Mouse (Mus musculus): ENCODE data around the gene Vegfb. TPM values are rescaled to one million over a fixed set of nuclear protein-coding genes. Genes with fewer than 3 reads are reported as not detected.

The Vegfb gene
- polyA plus RNA-seq, 1 experiment from 2014 or later, result 55.2 TPM

GRCm38 (mm10) chr19:6937541-6938465 lies 49.6 kb downstream of the Vegfb start:
- no peak overlapping the region for H3K4me3 ChIP-seq (replicated peaks)
- no peaks in the 10 kb centered on the region for H3K36me3 ChIP-seq
- 77% methylated on average over 16 of the region's 16 CpGs for WGBS
- no peak overlapping the region for H3K4me2 ChIP-seq
- H3K4me1 ChIP-seq (replicated peaks), result peaks cover 29% of the 10 kb centered on the region
- no peak for ATAC-seq (ENCODE audit: insufficient number of reproducible peaks, insufficient read depth, low FRiP score, low TSS enrichment, low read depth)
- H3K9me3 ChIP-seq, result no peaks in the 10 kb centered on the region
- no peak overlapping the region for H3K9ac ChIP-seq (replicated peaks)
- peaks cover 45% of the 10 kb centered on the region for H3K27me3 ChIP-seq
- H3K27ac ChIP-seq, result no peak overlapping the region

GRCm38 (mm10) chr19:6936299-6936698 lies 51.2 kb downstream of the Vegfb start:
- Histone ChIP-seq H3K27ac (no peak overlapping the region), H3K9me3 (no peaks in the 10 kb centered on the region), H3K4me1 (replicated peaks) (peaks cover 25% of the 10 kb centered on the region), H3K9ac (replicated peaks) (no peak overlapping the region), H3K4me2 (no peak overlapping the region), H3K27me3 (peaks cover 60% of the 10 kb centered on the region), H3K36me3 (no peaks in the 10 kb centered on the region), H3K4me3 (replicated peaks) (no peak overlapping the region)
- no peak for ATAC-seq (ENCODE audit: insufficient number of reproducible peaks, insufficient read depth, low FRiP score, low TSS enrichment, low read depth)
- WGBS, result 24% methylated on average over 3 of the region's 3 CpGs

GRCm38 (mm10) chr19:6934195-6934977 lies 53.1 kb downstream of the Vegfb start, which contains the start of gene Kcnk4:
Gene Kcnk4, minus strand, starts transcription at chr19:6934515.
- ATAC-seq (ENCODE audit: insufficient number of reproducible peaks, insufficient read depth, low FRiP score, low TSS enrichment, low read depth), result no peak
- Histone ChIP-seq H3K9ac (replicated peaks) (peak within 1 kb of the TSS; percentile 60), H3K4me3 (replicated peaks) (peak within 1 kb of the TSS; percentile 38), H3K27ac (no peak within 1 kb of the TSS), H3K36me3 (no peaks in the 10 kb centered on the region), H3K4me2 (peak within 1 kb of the TSS; percentile 65), H3K9me3 (no peaks in the 10 kb centered on the region), H3K27me3 (peaks cover 78% of the 10 kb centered on the region), H3K4me1 (replicated peaks) (peaks cover 11% of the 10 kb centered on the region)
- WGBS, result 9% methylated on average over 23 of the region's 23 CpGs

- Histone ChIP-seq H3K4me2 (peak overlapping the region; percentile 65), H3K9ac (replicated peaks) (peak overlapping the region; percentile 60), H3K36me3 (no peaks in the 10 kb centered on the region), H3K9me3 (no peaks in the 10 kb centered on the region), H3K27me3 (peaks cover 85% of the 10 kb centered on the region), H3K27ac (no peak overlapping the region), H3K4me3 (replicated peaks) (peak overlapping the region; percentile 38), H3K4me1 (replicated peaks) (peaks cover 11% of the 10 kb centered on the region)
- ATAC-seq (ENCODE audit: insufficient number of reproducible peaks, insufficient read depth, low FRiP score, low TSS enrichment, low read depth), result peak; percentile 9; the same call in 1 of the 2 replicates
- WGBS, result 3% methylated on average over 58 of the region's 58 CpGs
Observed at GRCm38 (mm10) chr19:6933436-6934194, 53.8 kb downstream of the Vegfb start.

- Histone ChIP-seq H3K27me3 (peaks cover 89% of the 10 kb centered on the region), H3K4me2 (peak overlapping the region; percentile 65; the same call in 1 of the 2 replicates), H3K9me3 (no peaks in the 10 kb centered on the region), H3K4me1 (replicated peaks) (peaks cover 11% of the 10 kb centered on the region), H3K27ac (no peak overlapping the region), H3K4me3 (replicated peaks) (no peak overlapping the region), H3K36me3 (no peaks in the 10 kb centered on the region), H3K9ac (replicated peaks) (no peak overlapping the region)
- no peak for ATAC-seq (ENCODE audit: insufficient number of reproducible peaks, insufficient read depth, low FRiP score, low TSS enrichment, low read depth)
- WGBS, result 23% methylated on average over 4 of the region's 4 CpGs
Observed at GRCm38 (mm10) chr19:6933102-6933435, 54.4 kb downstream of the Vegfb start.

Other genes with a start within 250 kb of the Vegfb start
- gene Rps6ka4, start 147.0 kb downstream of the Vegfb start, polyA plus RNA-seq (2016; fragmentation: Nextera tagmentation; extraction: Ambion mirVana), result 11.3 and 13.4 TPM in 2 replicates
- gene Ccdc88b, start 129.4 kb downstream of the Vegfb start, polyA plus RNA-seq (2016; fragmentation: Nextera tagmentation; extraction: Ambion mirVana), result 0.33 and 0.51 TPM in 2 replicates
- gene Trmt112, start 78.0 kb downstream of the Vegfb start, polyA plus RNA-seq (2016; fragmentation: Nextera tagmentation; extraction: Ambion mirVana), result 165 and 167 TPM in 2 replicates
- 158 and 164 TPM in 2 replicates for gene Prdx5, start 77.5 kb downstream of the Vegfb start, polyA plus RNA-seq (2016; fragmentation: Nextera tagmentation; extraction: Ambion mirVana)
- 6.4 and 8.5 TPM in 2 replicates for gene Esrra, start 65.8 kb downstream of the Vegfb start, polyA plus RNA-seq (2016; fragmentation: Nextera tagmentation; extraction: Ambion mirVana)
- 1.0 TPM in 2 replicates for gene Catsperz, start 62.3 kb downstream of the Vegfb start, polyA plus RNA-seq (2016; fragmentation: Nextera tagmentation; extraction: Ambion mirVana)
- 0.40 and 0.60 TPM in 2 replicates for gene Kcnk4, start 53.1 kb downstream of the Vegfb start, polyA plus RNA-seq (2016; fragmentation: Nextera tagmentation; extraction: Ambion mirVana)
- gene Bad, start 45.8 kb downstream of the Vegfb start, polyA plus RNA-seq (2016; fragmentation: Nextera tagmentation; extraction: Ambion mirVana), result 67.3 and 68.2 TPM in 2 replicates
- 23.8 and 27.9 TPM in 2 replicates for gene Gpr137, start 45.2 kb downstream of the Vegfb start, polyA plus RNA-seq (2016; fragmentation: Nextera tagmentation; extraction: Ambion mirVana)
- 245 and 288 TPM in 2 replicates for gene Ppp1r14b, start 12.7 kb downstream of the Vegfb start, polyA plus RNA-seq (2016; fragmentation: Nextera tagmentation; extraction: Ambion mirVana)
- 41.4 and 41.7 TPM in 2 replicates for gene Plcb3, start 11.2 kb downstream of the Vegfb start, polyA plus RNA-seq (2016; fragmentation: Nextera tagmentation; extraction: Ambion mirVana)
- 65.8 and 73.6 TPM in 2 replicates for gene Fkbp2, start 7.2 kb downstream of the Vegfb start, polyA plus RNA-seq (2016; fragmentation: Nextera tagmentation; extraction: Ambion mirVana)
- gene Dnajc4, start 4.9 kb upstream of the Vegfb start, polyA plus RNA-seq (2016; fragmentation: Nextera tagmentation; extraction: Ambion mirVana), result 21.2 and 22.8 TPM in 2 replicates
- gene Nudt22, start 8.5 kb upstream of the Vegfb start, polyA plus RNA-seq (2016; fragmentation: Nextera tagmentation; extraction: Ambion mirVana), result 20.1 and 22.6 TPM in 2 replicates
- gene Trpt1, start 8.5 kb upstream of the Vegfb start, polyA plus RNA-seq (2016; fragmentation: Nextera tagmentation; extraction: Ambion mirVana), result 10.8 and 11.0 TPM in 2 replicates
- gene Fermt3, start 31.8 kb upstream of the Vegfb start, polyA plus RNA-seq (2016; fragmentation: Nextera tagmentation; extraction: Ambion mirVana), result 7.1 and 7.8 TPM in 2 replicates
- 292 and 312 TPM in 2 replicates for gene Stip1, start 52.3 kb upstream of the Vegfb start, polyA plus RNA-seq (2016; fragmentation: Nextera tagmentation; extraction: Ambion mirVana)
- 12.3 and 13.2 TPM in 2 replicates for gene Macrod1, start 69.2 kb upstream of the Vegfb start, polyA plus RNA-seq (2016; fragmentation: Nextera tagmentation; extraction: Ambion mirVana)
- gene Flrt1, start 118.1 kb upstream of the Vegfb start, polyA plus RNA-seq (2016; fragmentation: Nextera tagmentation; extraction: Ambion mirVana), result 3.5 and 4.4 TPM in 2 replicates
- 222 and 233 TPM in 2 replicates for gene Otub1, start 218.7 kb upstream of the Vegfb start, polyA plus RNA-seq (2016; fragmentation: Nextera tagmentation; extraction: Ambion mirVana)
- gene Cox8a, start 230.0 kb upstream of the Vegfb start, polyA plus RNA-seq (2016; fragmentation: Nextera tagmentation; extraction: Ambion mirVana), result 870 and 903 TPM in 2 replicates